Mouse (Mus musculus) adrenal gland, adult 18-20 months (tissue): ENCODE results near the gene Ttc32. TPM values are rescaled to one million over a fixed set of nuclear protein-coding genes. Genes with fewer than 3 reads are reported as not detected.

Experiments used
- DNase-seq, 2 experiments: peaks; one replicate each; pipeline ENCODE4 v3.0.0; 2021 to 2022; ENCODE audit warnings: low spot score in 2 of 2
- total RNA-seq, 2 experiments: library from RNA; stranded (reverse); gene quantifications; 1 replicate in 1 of 2; 2 replicates in 1 of 2; pipeline ENCODE4 v1.2.3; 2021

Ttc32 gene
- total RNA-seq, 2 experiments from 2014 or later = 11.9 to 13.0 TPM

DNA sequence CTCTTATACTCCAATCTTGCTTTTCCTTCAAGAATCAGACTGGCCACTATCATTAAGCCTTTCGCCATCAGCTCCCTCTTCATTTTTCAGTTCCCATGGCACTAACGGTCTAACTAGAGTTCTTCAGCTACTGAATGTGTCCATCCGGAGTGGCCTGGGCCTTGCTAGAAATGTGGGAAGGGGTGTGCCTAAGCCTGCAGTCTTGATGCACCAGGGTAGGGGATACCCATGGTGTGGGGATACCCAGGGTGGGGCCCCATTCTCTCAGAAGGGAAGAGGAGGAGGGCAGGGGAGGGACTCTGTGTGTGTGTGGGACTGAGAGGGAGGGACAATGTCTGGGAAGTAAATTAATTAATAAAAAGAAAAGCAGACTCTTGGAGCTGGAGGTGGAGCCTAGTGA is 13.0 kb downstream of the Ttc32 start:
- DNase-seq = no peak

GRCm38 (mm10) chr12:9044666-9045065 is 14.9 kb downstream of the Ttc32 start:
- DNase-seq = no peak

GRCm38 (mm10) chr12:9046674-9047073 is 16.9 kb downstream of the Ttc32 start:
- no peak for DNase-seq

- no peak for DNase-seq
These were observed 18.3 kb downstream of the Ttc32 start for GRCm38 (mm10) chr12:9048090-9048489.

GRCm38 (mm10) chr12:9050824-9051223 is 21.0 kb downstream of the Ttc32 start:
- no peak for DNase-seq

GRCm38 (mm10) chr12:9052075-9052829 is 22.5 kb downstream of the Ttc32 start:
- DNase-seq = peak; percentile 76 to 79

DNA sequence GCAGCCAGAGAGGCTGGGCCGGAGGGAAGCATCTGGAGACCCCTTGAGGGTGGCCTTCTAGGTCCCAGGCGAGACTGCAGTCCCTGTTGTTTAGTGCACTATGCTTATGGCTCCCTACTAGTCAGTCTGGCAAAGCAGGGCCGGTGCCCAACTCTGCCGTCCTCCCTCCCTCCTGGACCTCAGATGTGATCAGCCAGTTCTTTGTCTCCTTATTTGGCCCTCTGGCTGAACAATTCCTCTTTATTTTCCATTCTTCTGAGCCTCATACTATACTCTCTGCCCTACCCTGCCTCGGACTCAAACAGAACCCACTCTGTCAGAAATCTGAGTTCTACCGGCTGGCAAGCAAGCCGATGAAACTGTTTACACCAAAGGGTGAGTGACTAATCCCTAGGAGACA is 23.5 kb downstream of the Ttc32 start:
- no peak for DNase-seq

DNA sequence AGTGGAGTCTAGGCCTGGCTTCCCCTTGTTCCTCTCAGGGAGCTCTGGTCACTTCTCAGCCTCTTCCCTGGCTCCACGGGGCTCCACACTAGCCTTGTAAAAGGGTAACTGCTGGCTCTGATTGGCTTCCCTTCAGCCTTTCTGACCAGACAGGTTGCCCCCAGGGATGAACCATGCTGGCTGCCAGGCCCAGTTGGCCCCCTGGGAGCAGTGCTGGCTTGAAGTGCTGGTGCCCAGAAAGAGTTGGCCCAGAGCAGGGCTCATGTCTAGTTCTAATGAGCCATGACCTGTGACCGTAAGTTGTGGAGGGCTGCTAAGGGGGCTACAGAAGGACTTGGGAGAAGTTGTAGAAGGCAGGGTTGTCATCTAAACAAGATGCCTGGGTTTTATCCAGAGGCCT is 24.2 kb downstream of the Ttc32 start:
- DNase-seq = no peak

DNA sequence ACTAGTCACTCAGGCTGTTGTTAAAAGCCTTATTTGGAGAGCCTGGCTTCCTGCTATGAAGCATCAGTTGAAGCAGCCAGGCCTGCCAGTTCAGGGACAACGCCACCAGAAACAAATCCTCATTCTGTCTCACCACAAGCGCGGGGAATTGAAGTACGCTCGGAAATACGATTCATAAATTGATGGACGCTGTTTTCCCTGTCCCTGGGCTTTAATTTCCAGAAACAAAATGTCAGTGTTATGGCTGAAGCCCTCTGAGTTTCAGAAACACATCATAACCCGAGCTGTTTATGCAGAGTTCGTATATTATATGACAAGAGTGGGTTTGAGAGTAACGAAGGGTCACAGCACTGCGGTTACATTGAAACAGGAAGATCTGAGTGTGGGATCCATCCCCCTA is 25.5 kb downstream of the Ttc32 start:
- DNase-seq = no peak

GRCm38 (mm10) chr12:9059502-9059901 is 29.7 kb downstream of the Ttc32 start:
- DNase-seq = no peak

DNA sequence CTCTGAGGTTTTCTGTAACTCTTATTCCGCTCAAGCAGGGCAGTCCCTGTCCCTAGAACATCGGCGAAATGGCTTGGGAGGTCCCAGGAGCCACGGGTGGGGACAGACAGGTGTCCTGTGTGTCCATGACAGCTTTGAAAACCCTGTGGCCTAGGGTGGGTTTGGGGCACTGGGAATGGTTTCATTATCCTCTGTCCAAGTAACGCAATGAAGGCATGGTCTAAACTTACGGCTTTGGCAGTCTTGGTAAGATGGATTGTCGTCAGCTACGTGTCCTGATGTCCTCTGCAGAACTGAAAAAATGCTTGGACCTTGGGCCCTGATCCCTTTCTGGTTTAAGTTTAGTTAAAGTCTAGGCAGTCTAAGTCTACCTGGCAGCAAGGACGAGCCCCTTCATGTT is 30.2 kb downstream of the Ttc32 start:
- no peak for DNase-seq

DNA sequence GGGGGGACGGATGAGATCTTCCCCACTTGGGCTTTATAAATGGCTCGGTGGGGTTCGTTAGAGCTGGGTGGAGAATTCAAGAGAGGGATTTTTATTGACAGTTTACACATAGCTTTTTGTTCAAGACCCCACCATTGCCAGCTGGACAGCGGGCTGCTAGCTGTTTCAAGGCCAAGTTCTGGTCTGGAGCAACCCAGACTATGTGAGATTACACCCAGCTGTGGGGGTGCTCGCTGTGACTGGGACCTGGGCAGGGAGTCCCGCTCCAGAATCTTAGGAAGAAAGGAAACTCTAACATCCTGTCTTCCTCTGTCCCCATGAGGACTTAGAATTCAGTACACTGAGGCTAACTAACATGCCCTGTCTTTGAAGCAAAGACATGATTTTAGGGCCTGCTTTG is 33.8 kb downstream of the Ttc32 start:
- no peak for DNase-seq

GRCm38 (mm10) chr12:9071058-9071457 is 41.3 kb downstream of the Ttc32 start:
- DNase-seq = no peak

DNA sequence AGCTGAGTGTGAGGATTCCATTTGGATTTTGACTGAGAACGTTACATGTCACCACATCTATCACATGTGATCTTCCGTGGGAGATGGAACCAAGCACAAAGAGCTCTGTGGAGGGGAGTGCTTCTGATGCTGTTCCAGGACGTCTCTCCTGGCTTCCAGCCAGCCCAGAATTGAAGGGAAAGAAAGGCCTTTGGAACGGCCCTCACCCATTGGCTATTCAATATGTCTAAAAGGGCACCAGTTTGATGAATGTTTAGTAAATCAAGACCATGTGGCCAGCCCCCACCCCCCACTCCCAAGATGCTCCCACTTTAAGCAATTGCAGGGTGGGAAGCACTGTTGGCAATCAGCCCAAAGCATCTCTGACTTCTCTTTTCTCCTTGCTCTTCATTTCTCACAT is 41.7 kb downstream of the Ttc32 start:
- no peak for DNase-seq

DNA sequence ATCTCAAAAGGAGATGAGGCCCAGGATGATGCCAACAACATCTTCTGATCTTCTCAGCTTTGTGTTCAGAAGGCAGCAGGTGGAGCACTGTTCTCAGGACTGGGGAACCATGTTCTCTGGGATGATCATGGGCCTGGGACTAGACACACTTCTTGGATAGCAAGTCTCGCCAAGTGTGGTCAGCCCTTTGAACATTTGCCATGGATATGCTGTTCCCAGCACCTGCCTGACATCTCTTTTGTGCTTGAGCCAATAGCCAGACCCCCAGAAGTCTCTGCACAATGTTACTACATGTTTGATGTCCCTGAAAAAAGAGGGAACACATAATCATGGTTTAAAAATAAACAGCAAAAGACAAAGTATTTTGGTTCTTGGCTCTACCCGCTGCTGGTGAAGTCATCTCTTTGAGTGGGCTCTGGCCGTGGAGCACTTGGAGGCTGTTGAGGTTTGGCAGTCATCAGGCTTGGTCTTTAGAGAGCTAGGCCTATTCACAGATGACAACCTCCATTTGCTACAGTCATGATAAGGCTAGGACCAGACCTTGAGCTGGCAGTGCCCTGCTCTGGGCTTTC is 47.8 kb downstream of the Ttc32 start:
- no peak for DNase-seq

- no peak for DNase-seq
These were observed 60.4 kb downstream of the Ttc32 start for GRCm38 (mm10) chr12:9090226-9090625.

Other genes with a start within 250 kb of the Ttc32 start
- 100 to 1,000 TPM; 578 to 580 TPM for gene Laptm4a, start 108.3 kb upstream of the Ttc32 start, total RNA-seq
- not detected for gene Matn3, start 82.1 kb upstream of the Ttc32 start, total RNA-seq
- 10 to 100 TPM; 12.6 to 14.7 TPM for gene Wdr35, start 56.1 kb upstream of the Ttc32 start, total RNA-seq